Mouse (Mus musculus) heart, adult 9 months (tissue): Measurements from ENCODE around the gene Pnpla6.

Experiments
- DNase-seq, 2 experiments: peaks; one replicate each; pipeline ENCODE4 v3.0.0; 2022; ENCODE audit warnings: low spot score in 2 of 2

Gene Pnpla6

DNA sequence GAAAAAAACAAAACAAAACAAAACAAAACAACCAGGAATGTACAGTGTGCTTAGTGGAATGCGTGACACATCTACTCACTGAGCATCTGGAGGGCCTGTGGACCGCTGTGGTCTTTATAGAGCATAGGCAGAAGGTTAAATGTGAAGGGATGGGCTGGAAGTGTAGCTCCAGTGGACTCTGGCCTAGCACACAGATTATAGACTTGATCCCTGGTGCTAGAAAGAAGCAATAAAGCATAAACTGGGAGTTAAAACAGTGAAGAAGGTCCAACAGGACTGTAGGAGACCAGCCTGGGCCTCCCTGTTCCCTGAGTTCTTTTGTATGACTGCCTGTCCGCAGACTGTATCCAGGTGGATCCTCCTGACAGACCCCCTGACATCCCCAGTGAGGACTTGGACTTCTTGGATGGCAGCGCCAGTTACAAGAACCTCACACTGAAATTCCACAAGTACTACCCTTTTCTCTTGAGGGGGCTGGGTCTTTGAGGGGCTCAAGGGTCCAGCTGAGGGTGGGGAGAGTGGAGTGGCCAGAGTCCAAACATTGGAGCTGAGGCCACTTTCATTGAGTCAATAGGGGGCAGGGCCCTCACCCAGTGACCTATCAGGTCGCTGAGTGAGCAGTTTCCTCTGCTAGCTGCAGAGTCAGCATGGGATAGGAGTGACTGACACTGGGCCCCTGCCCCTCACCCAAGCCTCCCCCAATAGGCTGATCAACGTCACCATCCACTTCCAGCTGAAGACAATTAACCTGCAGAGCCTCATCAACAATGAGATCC lies 7.0 kb upstream of the Pnpla6 start:
- no peak for DNase-seq

DNA sequence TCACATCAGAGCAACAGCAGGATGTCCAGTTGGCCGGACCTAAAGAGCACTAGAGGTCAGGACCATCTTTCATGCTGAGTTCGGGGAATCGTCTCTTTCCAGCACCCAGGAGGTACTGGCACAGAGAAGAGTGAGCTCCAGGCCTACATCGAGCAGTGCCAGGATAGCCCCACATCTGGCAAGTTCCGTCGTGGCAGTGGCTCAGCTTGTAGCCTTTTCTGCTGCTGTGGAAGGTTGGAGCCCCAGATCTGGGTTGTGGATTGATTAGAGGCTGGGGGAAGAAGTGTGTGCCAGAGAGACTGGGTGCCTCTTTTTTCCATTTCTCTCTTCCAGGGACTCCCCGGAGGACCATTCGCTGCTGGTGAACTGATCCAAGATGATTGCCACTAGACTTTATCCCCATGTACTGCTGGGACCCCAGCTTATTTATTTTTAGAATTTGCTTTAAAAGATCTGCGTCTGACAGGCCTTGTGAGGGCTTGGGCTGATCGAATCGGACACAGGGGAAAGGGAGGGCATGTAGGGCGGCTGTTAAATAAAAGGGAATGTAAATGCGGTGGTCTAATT lies 420 bp upstream of the Pnpla6 start:
- no peak for DNase-seq

DNA sequence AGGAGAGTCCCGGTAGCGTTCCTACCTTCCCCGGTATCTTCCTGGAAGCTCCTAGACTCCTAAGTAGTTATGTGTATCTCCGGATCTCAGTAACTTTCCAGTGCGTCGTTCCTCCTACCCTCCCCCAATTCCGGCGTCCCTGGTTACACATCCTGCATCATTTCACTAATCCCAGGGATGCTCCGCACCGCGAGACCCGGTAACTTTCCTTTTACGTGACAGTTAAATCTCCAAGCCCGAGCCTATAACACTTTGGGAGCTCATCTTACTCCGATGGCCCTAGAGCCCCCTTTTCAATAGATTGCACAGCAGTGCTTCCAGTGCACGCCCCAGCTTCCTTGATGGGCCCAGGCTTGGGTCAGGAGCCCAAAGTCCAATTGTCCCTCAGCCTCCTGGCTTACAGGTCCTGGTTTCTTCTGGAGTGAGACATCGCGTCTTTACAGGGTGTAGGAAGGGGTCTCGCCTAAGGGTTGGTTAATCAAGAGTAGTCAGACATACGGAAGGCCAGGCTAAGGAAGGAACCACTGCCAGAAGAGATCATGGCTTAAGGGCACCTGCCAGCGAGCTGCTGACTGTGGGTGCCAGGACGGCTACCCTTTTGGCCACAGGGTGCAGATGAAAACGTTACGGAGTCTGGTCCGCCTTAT lies 710 bp downstream of the Pnpla6 start:
- peak; percentile 48 to 54 for DNase-seq

DNA sequence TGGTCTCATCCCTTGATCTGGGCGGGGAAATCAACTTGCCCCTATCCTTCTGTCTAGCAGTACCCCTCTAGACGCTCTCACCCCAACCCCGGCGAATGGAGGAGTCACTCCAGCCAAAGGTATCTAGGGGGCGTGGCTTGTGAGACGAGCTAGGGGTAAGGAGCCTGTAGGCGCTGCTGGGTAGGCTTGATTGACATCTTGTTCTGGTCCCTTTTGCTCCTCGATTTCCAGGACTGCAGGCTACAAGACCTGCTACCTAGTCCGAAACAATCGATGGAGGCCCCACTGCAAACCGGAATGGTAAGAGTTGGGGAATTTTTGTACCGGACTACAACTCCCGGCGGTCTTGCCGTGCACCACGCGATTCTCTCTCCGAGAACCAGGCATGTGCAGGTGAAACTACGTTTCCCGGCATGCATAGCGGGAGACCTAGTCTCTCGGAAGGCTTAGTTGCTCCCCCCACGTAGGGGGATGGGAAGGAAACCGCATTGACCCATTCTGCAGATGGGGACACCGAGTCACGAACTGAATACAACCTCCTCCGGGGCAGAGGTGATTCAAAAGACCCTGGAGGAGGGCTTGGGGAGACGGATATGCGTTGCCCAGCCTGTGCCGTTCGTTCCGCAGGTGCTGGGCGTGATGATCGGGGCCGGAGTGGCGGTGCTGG lies 1.4 kb downstream of the Pnpla6 start:
- DNase-seq: peak; percentile 92 to 94

DNA sequence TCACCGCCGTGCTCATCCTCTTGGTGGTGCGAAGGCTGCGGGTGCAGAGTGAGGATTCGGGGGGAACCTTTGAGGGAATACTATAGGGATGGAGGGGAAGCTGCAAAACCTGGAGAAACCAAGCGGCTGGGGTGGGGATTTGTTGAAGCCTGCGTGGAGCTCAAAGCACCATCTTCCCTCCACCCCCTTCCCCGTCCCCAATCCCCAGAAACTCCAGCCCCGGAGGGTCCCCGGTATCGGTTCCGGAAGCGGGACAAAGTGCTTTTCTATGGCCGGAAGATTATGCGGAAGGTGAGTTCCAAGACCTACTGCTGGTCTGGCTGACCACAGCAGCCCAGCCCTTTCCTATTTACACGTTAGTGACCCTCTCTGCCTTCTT lies 1.9 kb downstream of the Pnpla6 start:
- DNase-seq: peak in 1 of 2 experiments; percentile 46

DNA sequence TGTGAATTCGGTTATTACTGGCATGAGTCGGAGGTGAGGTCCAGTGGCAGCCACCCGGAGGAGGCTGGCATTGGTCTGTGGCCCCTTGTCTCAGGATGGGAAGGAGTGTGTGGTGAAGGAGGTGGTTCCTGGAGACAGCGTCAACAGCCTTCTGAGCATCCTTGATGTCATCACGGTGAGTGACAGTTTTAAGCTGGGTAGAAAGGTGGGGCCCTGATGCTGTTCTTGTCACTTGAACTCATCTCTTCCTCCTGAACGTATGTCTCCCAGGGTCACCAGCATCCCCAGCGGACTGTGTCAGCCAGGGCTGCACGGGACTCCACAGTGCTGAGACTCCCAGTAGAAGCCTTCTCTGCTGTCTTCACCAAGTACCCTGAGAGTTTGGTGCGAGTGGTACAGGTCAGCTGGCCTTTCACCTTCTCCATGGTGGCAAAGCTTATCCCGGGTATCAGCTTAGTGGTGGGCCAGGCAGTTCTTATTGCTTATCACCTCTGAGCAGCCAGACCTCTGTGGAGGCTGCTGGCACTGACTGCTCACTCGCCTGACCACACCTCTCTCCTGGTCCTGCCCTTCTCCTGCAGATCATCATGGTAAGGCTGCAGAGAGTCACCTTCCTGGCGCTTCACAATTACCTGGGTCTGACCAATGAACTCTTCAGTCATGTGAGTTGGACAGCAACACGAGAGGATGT lies 7.0 kb downstream of the Pnpla6 start:
- DNase-seq: no peak

DNA sequence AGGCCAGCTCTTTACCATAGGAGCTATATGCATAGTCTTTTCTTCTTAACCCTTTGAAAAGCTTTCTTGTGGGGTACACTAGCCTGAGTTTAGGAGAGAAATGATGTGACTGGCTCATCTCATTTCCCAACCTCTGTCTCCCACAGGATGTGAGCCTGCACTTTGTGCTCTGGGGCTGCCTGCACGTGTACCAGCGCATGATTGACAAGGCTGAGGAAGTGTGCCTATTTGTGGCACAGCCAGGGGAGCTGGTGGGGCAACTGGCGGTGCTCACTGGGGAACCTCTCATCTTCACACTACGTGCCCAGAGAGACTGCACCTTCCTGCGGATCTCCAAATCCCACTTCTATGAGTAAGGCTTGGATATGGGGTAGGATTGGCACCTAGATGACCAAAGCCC lies 15.6 kb downstream of the Pnpla6 start:
- DNase-seq: no peak

DNA sequence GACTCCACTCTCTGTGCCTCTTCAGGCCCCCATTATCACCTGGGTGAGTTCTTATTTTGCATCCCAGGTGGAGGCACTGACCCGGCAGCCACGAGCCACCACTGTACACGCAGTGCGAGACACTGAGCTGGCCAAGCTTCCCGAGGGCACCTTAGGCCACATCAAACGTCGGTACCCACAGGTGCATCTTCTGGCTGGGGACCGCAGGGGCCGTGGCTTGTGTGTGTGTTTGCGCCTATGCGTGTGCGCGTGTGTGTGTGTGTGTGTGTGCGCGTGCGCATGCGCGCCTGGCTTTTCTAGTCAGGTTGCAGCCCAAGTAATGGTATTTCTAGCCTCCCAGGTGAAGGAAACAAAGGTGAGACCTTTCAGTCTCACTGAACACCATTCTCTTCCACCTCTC lies 16.8 kb downstream of the Pnpla6 start:
- no peak for DNase-seq

DNA sequence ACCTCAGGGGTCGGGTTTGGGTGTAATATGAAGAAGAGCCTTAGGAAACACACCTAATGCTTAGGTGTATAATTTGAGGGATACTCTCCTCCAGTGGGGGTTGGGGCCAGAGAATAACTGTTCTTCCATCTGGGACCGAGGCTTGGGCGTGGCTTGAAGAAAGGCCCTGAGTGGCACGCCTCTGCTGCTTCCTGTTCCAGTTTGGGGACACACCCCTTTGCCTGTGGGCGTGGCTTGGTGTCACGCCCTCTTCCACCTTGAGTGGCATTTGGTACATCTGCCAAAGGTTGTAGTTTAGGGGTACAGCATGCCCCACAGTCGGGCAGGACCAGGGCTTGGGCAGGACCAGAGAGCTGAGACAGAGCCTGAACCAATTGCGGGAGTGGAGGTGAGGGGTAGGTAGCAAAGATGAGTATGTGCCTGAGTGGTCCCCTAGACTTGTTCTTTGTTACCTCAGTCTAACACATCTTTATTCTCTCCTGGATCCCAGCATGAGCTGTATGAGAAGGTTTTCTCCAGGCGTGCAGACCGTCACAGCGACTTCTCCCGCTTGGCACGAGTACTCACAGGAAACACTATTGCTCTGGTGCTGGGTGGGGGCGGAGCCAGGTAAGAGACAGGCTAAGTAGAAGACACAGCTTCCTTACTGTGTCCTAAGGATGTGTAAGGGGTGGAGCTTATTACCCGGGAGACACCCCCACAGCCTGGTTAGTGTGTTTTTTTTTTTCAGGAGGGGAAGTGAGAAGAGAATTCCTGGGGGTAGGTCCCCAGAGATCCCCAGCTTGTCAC lies 21.1 kb downstream of the Pnpla6 start:
- no peak for DNase-seq

DNA sequence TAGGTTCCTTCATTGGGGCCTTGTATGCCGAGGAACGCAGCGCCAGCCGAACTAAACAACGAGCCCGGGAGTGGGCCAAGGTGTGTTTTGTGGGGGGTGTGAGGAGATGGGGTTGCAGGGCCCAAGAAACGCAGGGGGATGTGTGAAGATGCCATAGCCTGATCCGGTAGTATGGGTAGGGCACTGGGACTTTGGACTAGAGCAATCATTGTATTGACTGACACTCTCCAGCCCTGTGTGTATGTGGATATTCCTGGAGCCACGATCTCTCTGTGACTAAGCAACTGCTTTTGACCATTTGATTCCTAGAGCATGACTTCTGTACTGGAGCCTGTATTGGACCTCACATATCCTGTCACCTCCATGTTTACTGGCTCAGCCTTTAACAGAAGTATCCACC lies 21.8 kb downstream of the Pnpla6 start:
- no peak for DNase-seq

DNA sequence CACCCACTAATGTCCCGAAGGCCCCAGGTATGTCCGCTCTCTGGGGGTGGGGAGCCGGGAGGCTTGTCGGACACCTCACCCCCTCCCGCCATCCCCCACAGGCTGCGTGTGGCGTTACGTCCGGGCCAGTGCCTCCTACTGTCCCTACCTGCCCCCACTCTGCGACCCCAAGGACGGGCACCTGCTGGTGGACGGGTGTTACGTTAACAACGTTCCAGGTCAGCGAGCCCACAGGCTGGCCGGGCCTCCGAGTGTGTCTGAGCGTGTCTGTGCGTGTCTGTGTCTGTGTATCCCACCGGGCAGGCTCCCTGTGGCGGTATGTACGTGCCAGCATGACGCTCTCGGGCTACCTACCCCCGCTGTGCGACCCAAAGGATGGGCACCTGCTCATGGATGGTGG lies 22.5 kb downstream of the Pnpla6 start:
- DNase-seq: no peak

DNA sequence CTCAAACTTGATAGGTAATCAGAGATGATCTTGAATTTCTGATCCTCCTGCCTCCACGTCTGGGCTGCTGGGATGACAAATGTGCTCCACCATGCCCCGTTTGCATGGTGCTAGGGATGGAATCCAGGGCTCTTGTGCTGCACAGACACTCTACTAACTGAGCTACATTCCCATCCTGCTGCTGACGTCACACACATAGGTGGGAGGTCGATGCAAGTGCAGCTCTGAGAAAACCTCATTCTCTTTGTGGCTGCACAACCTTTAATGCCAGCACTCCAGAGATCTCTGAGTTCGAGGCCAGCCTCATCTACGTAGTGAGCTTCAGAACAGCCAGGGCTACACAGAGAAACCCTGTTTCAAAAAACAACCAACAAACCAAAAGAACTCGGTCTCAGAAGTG lies 24.0 kb downstream of the Pnpla6 start:
- no peak for DNase-seq

DNA sequence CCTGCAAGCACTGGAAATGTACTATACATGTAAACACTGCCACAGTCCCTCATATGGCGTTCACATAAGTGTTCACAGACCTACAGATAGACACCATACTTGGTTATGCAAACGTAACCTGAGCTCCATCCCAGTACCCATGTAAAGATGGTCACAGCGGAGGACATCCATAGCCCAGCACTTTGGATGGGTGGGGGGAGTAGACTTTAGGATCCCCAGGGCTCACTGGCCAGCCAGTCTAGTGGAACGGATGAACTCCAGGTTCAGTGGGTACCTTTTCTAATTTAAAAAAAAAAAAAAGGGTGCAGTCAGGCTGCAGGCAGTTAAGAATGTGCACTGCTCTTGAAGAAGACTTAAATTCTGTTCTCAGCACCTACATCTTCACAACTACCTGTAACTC lies 24.9 kb downstream of the Pnpla6 start:
- DNase-seq: no peak

DNA sequence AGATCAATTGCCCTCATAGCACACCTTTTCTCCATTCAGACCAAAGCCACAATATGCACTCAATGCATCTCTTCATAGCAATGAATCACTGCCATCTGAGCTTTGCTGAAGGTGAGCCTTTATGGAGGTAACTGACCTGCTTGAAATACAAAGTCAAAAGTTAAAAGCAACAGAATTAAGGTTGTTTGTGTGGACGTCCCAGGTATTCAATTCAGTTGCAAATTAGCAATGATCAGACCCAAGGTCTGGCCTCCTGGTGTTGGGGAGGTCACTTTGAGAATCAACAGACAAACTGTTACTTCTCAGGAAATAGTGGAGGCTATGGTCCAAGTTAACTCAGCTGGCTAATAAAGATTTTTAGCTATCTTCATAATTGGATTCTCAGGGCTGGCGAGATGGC lies 31.3 kb downstream of the Pnpla6 start:
- DNase-seq: no peak

DNA sequence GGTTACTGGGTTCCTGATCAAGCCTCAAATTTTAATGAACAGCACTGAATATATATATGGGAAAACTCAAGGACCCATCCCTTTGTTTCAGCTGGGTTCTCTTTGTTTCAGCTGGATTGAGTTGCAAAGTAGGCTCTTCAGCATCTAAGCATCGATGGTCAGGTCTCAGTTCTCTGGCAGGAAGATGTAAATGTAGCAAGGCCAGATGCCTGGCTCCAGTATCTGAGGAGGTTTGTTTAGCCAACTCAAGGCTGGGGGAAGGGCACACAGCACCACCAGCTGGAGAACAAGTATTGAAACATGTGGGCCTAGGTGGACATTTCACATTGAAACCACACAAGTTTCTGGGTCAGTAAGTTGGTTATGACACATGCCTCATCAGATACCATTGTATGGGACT lies 37.1 kb downstream of the Pnpla6 start:
- DNase-seq: no peak

DNA sequence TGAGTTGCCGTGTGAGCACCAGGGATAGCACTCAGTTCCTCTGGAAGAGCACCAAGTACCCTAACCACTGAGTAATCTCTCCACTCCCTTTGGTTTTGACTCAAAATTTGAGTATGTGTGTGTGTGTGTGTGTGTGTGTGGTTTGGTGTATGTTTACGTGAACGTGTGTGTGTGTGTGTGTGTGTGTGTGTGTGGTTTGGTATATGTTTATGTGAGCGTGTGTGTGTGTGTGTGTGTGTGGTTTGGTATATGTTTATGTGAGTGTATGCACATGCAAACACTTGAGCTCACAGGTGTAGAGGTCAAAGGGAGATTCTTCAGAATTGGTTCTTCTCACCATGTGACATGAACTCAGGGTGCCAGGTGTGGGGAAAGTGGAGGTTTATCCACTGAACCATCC lies 40.9 kb downstream of the Pnpla6 start:
- DNase-seq: no peak

DNA sequence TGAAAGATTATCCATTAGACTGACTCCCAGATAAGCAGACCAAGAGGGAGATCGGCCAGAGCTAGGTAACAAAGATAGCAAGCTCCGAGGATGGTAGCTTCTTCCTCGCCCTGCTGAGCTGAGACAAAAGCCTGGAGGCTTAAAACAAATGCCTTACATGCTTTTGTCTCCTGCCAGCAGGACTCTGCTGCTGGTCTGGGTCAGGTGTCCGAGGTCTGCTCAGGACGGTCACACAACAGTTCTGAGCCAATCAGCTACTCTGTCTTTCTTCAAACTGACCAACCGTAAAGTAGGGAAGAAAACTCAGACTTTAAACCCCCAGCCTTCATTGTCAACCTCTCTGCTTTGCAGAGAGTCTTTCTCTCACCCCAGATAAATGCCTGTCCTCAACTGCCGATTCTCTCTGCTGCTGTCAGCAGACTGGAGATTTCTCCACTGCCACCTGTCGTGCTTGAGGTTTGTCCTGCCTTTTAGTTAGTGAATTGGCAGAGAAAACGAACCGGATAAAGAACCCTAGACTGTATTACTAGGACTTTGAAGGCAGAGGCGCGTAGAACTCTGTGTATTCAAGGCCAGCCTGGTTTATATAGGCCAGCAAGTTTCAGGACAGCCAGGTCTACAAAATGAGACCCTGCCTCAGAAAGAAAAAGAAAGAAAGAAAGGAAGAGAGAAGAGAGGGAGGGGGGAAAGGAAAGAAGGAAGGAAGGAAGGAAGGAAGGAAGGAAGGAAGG lies 52.6 kb downstream of the Pnpla6 start, which contains the start of gene C330021F23Rik:
Gene C330021F23Rik, plus strand, starts transcription at position 350 of the 731 bp plus-strand sequence.
- DNase-seq: peak in 1 of 2 experiments; percentile 3

DNA sequence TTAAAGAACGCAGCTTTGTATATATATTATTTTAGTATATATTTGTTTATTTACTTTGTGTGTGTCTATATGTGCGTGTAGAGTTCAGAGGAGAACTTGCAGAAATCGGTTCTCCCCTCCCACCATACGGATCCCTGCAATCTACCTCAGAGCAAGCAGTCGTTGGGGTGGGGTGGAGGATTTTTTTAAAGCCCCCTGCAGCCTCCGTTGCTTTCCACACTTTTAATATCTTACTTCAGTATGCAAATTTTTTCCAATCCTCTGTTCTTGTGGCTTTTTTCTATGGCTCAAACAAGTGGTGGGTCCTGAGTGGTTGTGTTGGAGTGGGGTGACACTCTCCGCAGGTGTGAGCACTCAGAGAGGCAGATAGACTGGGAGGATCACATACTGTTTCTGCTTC lies 53.2 kb downstream of the Pnpla6 start:
- no peak for DNase-seq

DNA sequence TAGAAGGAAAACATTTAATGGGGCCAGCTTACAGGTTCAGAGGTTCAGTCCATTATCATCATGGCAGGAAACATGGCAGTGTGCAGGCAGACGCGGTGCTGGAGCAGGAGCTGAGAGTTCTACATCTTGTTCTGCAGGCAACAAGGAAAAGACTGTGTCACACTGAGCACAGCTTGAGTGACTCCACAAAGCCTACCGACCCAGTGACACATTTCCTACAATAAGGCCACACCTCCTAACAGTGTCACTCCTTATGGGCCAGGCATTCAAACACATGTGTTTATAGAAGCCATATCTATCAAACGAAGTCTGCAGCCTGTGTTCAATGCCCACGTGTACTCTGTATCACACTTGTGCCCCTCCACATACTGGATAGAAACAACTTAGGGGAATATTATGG lies 54.6 kb downstream of the Pnpla6 start:
- DNase-seq: no peak

DNA sequence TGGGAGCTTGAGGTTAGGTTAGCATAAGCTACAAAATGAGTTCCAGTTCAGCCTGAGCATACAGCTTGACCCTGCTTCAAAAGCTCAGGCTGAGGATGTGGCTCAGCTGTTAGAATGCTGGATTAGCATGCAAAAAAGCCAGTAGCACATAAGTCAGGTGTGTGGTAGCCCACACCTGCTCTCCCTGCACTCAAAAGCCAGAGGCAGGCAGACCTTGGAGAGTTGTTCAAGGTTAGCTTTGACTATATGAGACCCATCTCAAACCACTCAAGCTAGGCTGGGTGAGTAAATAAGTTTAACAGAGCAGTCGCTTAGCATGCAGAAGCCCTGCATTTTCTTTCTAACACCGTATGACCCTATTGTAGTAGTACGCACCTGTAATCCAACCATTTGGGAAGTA lies 59.4 kb downstream of the Pnpla6 start:
- DNase-seq: no peak
